Mouse (Mus musculus) kidney, postnatal 0 days (tissue): ENCODE measurements around the gene Bod1. TPM values are rescaled to one million over a fixed set of nuclear protein-coding genes. Genes with fewer than 3 reads are reported as not detected.

Source experiments
- ATAC-seq: fragments of 200-750 bp; cut with Nextera tagmentation; replicated peaks from 2 replicates; pipeline ENCODE4 v1.8.0; 2017; ENCODE audit warnings: low read depth, moderate number of reproducible peaks, moderate TSS enrichment, moderate library complexity; ENCODE audit not compliant: low FRiP score
- DNase-seq: peaks from one replicate; pipeline ENCODE4 v3.0.0-alpha.2; 2016; ENCODE audit warnings: low spot score
- H3K27ac ChIP-seq: fragments of 300-500 bp; sonication (generic); 2 replicates; pipeline ENCODE4 v1.5.1; 2014; ENCODE audit warnings: mild to moderate bottlenecking
- H3K27me3 ChIP-seq: fragments of 300-500 bp; sonication (generic); 2 replicates; pipeline ENCODE4 v1.6.1; 2014; ENCODE audit warnings: low read length, mixed read lengths; ENCODE audit not compliant: insufficient read depth
- H3K36me3 ChIP-seq: fragments of 300-500 bp; sonication (generic); 2 replicates; pipeline ENCODE4 v1.6.1; 2014; ENCODE audit warnings: low read length, mixed read lengths; ENCODE audit not compliant: insufficient read depth
- H3K4me1 ChIP-seq: fragments of 300-500 bp; sonication (generic); replicated peaks from 2 replicates; pipeline ENCODE4 v1.6.1; 2014; ENCODE audit warnings: antibody characterized with exemption, low read length, mixed read lengths; ENCODE audit not compliant: insufficient read depth
- H3K4me2 ChIP-seq: fragments of 300-500 bp; sonication (generic); 2 replicates; pipeline ENCODE4 v1.6.1; 2014; ENCODE audit warnings: mild to moderate bottlenecking, low read length, moderate library complexity, mixed read lengths
- H3K4me3 ChIP-seq: fragments of 300-500 bp; sonication (generic); replicated peaks from 2 replicates; pipeline ENCODE4 v1.5.1; 2014; ENCODE audit warnings: low read depth, low read length
- H3K9ac ChIP-seq: fragments of 300-500 bp; sonication (generic); 2 replicates; pipeline ENCODE4 v1.6.1; 2014; ENCODE audit warnings: low read depth, low read length
- H3K9me3 ChIP-seq: fragments of 300-500 bp; sonication (generic); replicated peaks from 2 replicates; pipeline ENCODE4 v1.6.1; 2016; ENCODE audit warnings: low read length, inconsistent platforms, mixed read lengths
- CTCF ChIP-seq: IDR thresholded peaks from 2 replicates; pipeline ENCODE4 v1.5.1; 2016; ENCODE audit warnings: antibody characterized with exemption, low read depth, mild to moderate bottlenecking, moderate library complexity
- WGBS: fragments of 180-500 bp; shearing (Covaris S2); extraction: QIAGEN DNeasy Blood & Tissue Kit; methylation state at CpG from one replicate; pipeline ENCODE4 v1.1.7; 2014; 5-methylcytosine and 5-hydroxymethylcytosine counted together
- polyA plus RNA-seq: library from polyadenylated mRNA; unstranded; fragments of >200 nt; fragmentation: Nextera tagmentation; extraction: Ambion mirVana; gene quantifications from 2 replicates; pipeline ENCODE4 v1.2.1, GENCODE M21; 2015

The Bod1 gene
- polyA plus RNA-seq, 1 experiment from 2014 or later, result 102 TPM

- Histone ChIP-seq H3K4me2 (no peak overlapping the region), H3K27ac (no peak overlapping the region), H3K36me3 (no peaks in the 10 kb centered on the region), H3K4me1 (no peaks in the 10 kb centered on the region), H3K4me3 (no peak overlapping the region), H3K9me3 (no peaks in the 10 kb centered on the region), H3K9ac (no peak overlapping the region), H3K27me3 (no peaks in the 10 kb centered on the region)
- no peak for DNase-seq
- 52% methylated on average over 3 of the region's 3 CpGs for WGBS
- TF ChIP-seq CTCF, result no peak
- ATAC-seq, result no peak
Observed at GRCm38 (mm10) chr11:31617236-31617635, 54.4 kb downstream of the Bod1 start.

- no peak for TF ChIP-seq CTCF
- no peak overlapping the region for H3K27ac ChIP-seq
Observed at GRCm38 (mm10) chr11:31616722-31617121, 55.0 kb downstream of the Bod1 start.

More at GRCm38 (mm10) chr11:31616722-31617121, 55.0 kb downstream of the Bod1 start:
- Histone ChIP-seq H3K9me3 (no peaks in the 10 kb centered on the region), H3K9ac (no peak overlapping the region), H3K4me3 (no peak overlapping the region), H3K4me2 (no peak overlapping the region), H3K4me1 (no peaks in the 10 kb centered on the region), H3K36me3 (no peaks in the 10 kb centered on the region), H3K27me3 (no peaks in the 10 kb centered on the region)
- ATAC-seq (no peak), DNase-seq (no peak)
- 38% methylated on average over 4 of the region's 4 CpGs for WGBS

Other genes with a start within 250 kb of the Bod1 start
- gene Cpeb4, start 200.3 kb upstream of the Bod1 start, polyA plus RNA-seq, result 6.1 and 6.7 TPM in 2 replicates